Mouse (Mus musculus): Measurements from ENCODE around the gene Macrod1.

- no peak for TF ChIP-seq CTCF (IDR thresholded peaks at IDR 0.05; ENCODE audit: extremely low read depth, insufficient read depth, insufficient read length, insufficient replicate concordance)
- no peak for TF ChIP-seq POLR2A (IDR thresholded peaks at IDR 0.05; ENCODE audit: low read depth, low read length)
Measured at GRCm38 (mm10) chr19:7039088-7039720, 17.4 kb upstream of the Macrod1 start.

Data from spleen, adult 2 months (tissue).